Mouse (Mus musculus) kidney, adult 2 months (tissue): ENCODE results near the gene Arpp21.

Source experiments
- CTCF ChIP-seq: fragments of 200-500 bp; conservative IDR thresholded peaks from 2 replicates; pipeline ENCODE4 v1.5.1; 2011; ENCODE audit warnings: low read depth, mild to moderate bottlenecking, control low read depth, low read length, moderate library complexity, mixed read lengths; ENCODE audit not compliant: insufficient read depth, insufficient read length
- POLR2A ChIP-seq: fragments of 200-500 bp; IDR thresholded peaks from one replicate; pipeline ENCODE4 v1.6.1; 2011; ENCODE audit warnings: low read depth, low read length, control low read depth

GRCm38 (mm10) chr9:112117632-112118410 is 117.9 kb downstream of the Arpp21 start:
- no peak for TF ChIP-seq POLR2A
- TF ChIP-seq CTCF: no peak
